Mouse (Mus musculus): ENCODE results near the gene Tlcd2. TPM values are rescaled to one million over a fixed set of nuclear protein-coding genes. Genes with fewer than 3 reads are reported as not detected.

The Tlcd2 gene
- total RNA-seq, 1 experiment from 2014 or later, result 1.0 TPM

DNA sequence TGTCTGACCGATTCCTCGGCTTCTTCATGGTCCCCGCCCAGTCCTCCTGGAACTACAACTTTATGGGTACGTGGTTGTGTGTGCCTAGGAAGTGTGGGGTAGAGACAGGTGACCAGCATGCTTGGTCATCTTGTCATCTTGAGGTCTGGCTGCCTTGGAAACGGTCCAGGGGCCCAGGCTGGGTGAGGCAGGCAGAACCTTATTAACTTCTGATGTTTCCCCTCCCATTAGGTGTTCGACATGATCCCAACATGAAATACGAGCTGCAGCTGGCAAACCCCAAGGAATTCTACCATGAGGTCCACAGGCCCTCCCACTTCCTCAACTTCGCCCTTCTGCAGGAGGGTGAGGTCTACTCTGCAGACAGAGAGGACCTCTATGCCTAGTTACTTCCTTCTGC lies 47.4 kb downstream of the Tlcd2 start:
- 0 out of 2 replicates have a peak, but pooled peaks have one; percentile 24 for ATAC-seq (replicated peaks; ENCODE audit: insufficient number of reproducible peaks, low FRiP score, low TSS enrichment, poor library complexity, severe bottlenecking)

DNA sequence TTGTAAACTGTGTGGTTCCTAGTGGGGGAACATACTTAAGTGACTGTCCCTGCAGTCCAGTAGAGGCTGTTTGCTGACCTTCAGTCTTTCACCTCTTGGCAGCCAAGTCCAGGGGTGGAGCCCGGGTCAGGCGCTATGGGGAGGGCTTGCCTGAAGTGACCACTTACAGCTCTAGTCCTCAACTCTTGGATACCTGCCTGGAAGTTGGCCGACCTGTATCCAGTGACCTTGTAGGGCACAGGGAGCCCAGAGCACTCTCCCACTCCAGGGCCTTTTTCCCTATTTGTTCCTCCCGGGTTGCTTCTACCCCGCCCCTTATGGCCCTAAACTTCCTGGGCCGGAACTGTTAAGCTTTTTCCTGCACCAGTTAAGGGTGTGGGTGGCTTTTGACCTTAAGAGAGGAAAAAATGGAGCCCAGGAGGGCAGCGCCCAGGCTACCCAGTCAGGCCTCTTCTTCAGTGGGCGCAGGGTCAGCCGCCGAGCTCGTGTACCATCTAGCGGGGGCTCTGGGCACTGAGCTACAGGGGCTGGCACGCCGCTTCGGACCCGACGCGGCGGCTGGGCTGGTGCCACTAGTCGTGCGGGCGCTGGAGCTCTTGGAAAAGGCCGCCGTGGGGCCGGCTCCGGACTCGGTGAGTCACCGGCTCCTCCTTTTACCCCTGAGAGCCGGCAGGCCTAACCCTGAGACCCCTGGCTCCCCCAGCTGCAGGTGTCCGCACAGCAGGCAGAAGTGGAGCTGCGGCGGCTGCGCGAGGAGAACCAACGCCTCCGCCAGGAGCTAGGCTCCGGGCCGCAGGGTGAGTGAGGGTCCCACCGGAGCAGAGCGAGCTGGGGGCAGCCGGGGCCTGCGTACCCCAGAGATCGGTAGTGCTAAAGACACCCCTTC lies 48.5 kb downstream of the Tlcd2 start, which contains the start of gene Rilp:
Rilp (plus strand) TSS at position 354 of the 886 bp plus-strand sequence.
- no peak for ATAC-seq (replicated peaks; ENCODE audit: insufficient number of reproducible peaks, low FRiP score, low TSS enrichment, poor library complexity, severe bottlenecking)

DNA sequence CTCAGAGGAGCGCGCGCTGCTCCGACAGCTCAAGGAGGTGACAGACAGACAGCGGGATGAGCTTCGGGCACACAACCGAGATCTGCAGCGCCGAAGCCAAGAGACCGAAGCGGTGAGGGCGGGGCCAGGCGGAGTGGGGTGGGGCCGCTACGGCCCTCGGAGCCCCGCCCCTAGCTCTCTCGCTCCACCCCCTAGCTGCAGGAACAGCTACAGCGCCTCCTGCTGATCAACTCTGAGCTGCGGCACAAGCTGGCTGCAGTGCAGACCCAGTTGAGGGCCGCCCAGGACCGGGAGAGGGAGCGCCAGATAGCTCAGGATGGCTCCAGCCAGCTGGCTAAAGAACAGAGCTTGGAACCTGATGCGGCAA lies 49.1 kb downstream of the Tlcd2 start:
- ATAC-seq (replicated peaks; ENCODE audit: insufficient number of reproducible peaks, low FRiP score, low TSS enrichment, poor library complexity, severe bottlenecking), result peak; percentile 78

DNA sequence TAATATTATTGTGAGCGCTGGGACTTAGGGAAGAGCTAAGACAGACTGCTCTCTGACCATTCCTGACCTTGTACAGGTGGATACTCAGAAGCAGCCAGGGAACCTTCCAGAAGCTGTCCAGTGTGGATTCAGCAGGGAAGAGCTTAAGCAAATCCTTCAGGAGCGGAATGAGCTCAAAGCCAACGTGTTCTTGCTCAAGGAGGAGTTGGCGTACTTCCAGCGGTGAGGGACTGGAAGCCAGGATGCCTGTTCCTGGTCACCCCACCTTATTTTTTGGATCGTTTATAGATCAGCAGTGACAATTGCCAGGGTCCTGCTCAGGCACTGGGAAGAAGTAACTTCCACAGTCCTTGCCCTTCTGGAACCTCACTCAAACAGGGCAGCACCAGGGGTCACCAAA lies 49.7 kb downstream of the Tlcd2 start:
- no peak for ATAC-seq (replicated peaks; ENCODE audit: insufficient number of reproducible peaks, low FRiP score, low TSS enrichment, poor library complexity, severe bottlenecking)

DNA sequence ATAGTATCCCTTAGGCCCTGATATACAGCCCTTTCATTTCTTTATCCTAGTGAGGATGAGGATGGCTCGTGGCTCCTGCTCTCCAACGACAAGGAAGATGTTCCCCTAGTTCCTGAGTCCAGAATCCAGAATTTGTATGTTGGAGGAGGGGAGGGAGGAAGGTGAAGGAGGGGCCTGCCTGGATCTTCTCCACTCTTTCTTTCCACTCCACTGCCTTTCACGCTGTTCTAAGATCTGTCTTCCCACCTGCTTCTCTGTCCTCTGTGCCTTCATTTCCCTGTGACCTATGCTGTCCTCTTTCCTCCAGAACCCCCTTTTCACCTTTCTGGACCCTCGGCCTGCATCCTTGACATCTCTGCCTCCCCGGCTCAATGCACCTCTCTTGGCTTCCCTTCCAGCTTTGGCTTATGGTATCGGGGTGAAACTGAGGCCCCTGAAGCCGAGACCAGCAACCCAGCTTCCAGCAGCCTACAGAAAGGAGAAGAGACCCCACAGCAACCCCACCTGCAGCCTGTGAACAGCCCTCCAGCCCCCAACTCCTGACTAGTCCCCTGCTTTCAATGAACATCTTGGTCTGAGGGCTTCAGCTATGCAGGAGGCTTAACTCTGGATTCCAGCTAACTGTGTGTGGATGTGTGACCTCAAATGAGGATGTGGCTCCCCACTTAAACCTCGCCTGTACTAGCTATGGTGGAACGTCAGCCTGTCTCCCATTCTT lies 50.9 kb downstream of the Tlcd2 start:
- ATAC-seq (replicated peaks; ENCODE audit: insufficient number of reproducible peaks, low FRiP score, low TSS enrichment, poor library complexity, severe bottlenecking), result no peak

DNA sequence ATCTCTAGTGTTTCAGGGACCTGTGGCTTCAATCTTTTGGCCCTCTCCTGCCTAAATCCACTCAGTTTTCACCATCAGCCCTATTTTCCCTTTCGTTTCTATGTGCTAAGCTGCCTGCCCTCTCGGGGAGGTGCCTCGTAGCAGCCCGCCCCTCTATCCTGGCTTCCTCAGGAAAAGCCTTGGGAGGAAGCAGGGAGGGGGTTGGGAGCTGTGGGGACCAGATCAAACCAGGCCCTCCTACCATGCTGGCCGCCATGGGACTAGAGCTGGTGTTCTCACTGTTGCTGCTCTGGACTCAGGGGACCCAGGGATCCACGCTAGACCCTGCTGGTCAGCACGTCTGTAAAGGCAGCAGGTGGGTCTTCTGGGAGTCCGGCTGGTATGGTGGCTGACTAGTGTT lies 51.8 kb downstream of the Tlcd2 start, which contains the start of gene Scarf1:
Scarf1 (plus strand) TSS at position 205 of the 400 bp plus-strand sequence.
- no peak for ATAC-seq (replicated peaks; ENCODE audit: insufficient number of reproducible peaks, low FRiP score, low TSS enrichment, poor library complexity, severe bottlenecking)

DNA sequence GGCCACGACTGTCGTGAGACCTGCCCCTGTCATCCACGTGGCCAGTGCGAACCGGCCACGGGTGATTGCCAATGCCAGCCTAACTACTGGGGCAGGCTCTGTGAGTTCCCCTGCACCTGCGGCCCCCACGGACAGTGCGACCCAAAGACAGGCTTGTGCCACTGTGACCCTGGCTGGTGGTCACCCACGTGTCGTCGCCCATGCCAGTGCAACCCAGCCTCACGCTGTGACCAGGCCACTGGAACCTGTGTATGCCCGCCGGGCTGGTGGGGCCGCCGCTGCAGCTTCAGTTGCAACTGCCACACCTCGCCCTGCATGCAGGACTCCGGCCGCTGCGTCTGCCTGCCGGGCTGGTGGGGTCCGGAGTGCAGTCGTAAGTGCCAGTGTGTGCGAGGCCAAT lies 53.7 kb downstream of the Tlcd2 start:
- no peak for ATAC-seq (replicated peaks; ENCODE audit: insufficient number of reproducible peaks, low FRiP score, low TSS enrichment, poor library complexity, severe bottlenecking)

DNA sequence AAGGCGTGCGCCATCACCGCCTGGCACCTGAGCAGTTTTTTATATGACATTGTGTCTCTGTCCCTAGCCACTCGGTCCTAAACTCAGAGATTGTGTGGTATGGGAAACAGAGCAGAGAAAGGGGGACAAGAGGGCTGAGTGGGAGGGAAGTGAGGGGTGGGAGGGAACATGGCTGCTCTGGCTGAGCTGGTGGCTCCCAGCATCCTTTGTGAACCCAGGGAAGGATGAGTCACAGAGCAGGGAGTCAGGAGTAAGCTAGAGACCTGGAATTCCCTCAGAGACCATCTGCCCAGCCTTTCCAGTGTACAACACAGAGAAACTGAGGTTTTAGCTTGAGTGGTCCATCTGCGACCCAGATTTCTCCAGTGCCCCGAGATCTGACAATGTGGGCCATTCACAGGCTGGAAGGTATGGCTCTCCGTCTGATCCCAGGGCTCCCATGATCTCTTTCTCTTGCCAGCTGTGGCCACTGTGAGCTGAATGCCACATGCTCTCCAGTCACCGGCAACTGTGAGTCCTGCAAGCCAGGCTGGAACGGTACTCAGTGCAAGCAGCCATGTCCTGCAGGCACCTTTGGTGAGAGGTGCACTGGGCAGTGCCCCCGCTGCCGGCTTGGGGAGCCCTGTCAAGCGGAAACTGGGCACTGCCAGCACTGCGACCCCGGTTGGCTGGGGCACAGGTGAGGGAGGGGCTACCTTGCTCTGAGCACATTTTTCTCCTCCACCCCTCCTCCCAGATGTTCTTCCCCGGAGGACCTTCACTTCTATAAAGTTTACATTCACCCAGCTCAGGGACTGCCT lies 58.5 kb downstream of the Tlcd2 start:
- no peak for ATAC-seq (replicated peaks; ENCODE audit: insufficient number of reproducible peaks, low FRiP score, low TSS enrichment, poor library complexity, severe bottlenecking)

Other genes with a start within 250 kb of the Tlcd2 start
- gene Rpa1, start 113.4 kb upstream of the Tlcd2 start, total RNA-seq (2017), result 80.4 to 103 TPM (median 85.0 TPM) in 3 replicates
- gene Smyd4, start 113.3 kb upstream of the Tlcd2 start, total RNA-seq (2017), result 11.4 to 20.4 TPM (median 12.6 TPM) in 3 replicates
- not detected in 3 replicates for gene Serpinf1, start 39.0 kb upstream of the Tlcd2 start, total RNA-seq (2017)
- gene Serpinf2, start 22.1 kb upstream of the Tlcd2 start, total RNA-seq (2017), result 0.19 TPM in 1 of 3 replicates, not detected in the others
- gene Wdr81, start 7.0 kb upstream of the Tlcd2 start, total RNA-seq (2017), result 15.9 to 17.9 TPM (median 16.5 TPM) in 3 replicates
- gene Prpf8, start 25.1 kb downstream of the Tlcd2 start, total RNA-seq (2017), result 65.5 to 114 TPM (median 72.0 TPM) in 3 replicates
- gene Rilp, start 48.4 kb downstream of the Tlcd2 start, total RNA-seq (2017), result 3.7 to 7.0 TPM (median 4.9 TPM) in 3 replicates
- 1.6 TPM in 2 of 3 replicates, not detected in the other for gene Scarf1, start 51.8 kb downstream of the Tlcd2 start, total RNA-seq (2017)
- gene Slc43a2, start 70.0 kb downstream of the Tlcd2 start, total RNA-seq (2017), result 33.3 to 44.2 TPM (median 36.6 TPM) in 3 replicates
- 113 to 174 TPM (median 147 TPM) in 3 replicates for gene Pitpna, start 126.4 kb downstream of the Tlcd2 start, total RNA-seq (2017)
- gene Inpp5k, start 169.3 kb downstream of the Tlcd2 start, total RNA-seq (2017), result 68.4 to 82.5 TPM (median 80.2 TPM) in 3 replicates
- gene Myo1c, start 188.8 kb downstream of the Tlcd2 start, total RNA-seq (2017), result 93.0 to 115 TPM (median 97.0 TPM) in 3 replicates
- gene Crk, start 217.5 kb downstream of the Tlcd2 start, total RNA-seq (2017), result 101 to 126 TPM (median 121 TPM) in 3 replicates